Mouse (Mus musculus): ENCODE results near the gene Pacsin1. TPM values are rescaled to one million over a fixed set of nuclear protein-coding genes. Genes with fewer than 3 reads are reported as not detected.

Pacsin1 gene
- polyA plus RNA-seq, 1 experiment from 2014 or later: 4.7 TPM

DNA sequence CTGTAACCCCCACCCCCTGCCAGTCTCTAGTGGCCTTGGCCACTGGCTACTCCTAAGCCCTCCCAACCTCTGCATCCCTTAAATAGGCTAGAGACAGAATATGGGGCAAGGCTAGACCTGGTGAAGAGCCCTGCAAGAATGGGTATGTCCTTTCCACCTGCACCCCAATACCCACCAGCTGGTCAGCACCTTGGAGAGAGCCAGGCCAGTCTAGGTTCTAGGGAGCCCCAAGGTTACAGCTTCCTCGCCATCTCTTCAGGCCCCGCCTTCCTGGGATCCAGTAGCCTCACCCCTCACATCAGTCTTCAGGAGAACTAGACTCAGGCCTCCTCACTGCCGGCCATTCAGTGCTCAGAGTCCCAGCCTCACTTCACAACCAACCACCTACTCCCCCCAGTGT lies 69.0 kb downstream of the Pacsin1 start:
- Histone ChIP-seq H3K4me1 (ENCODE audit: control insufficient read depth, insufficient read depth, low read length) (peaks cover 7% of the 10 kb centered on the region), H3K9ac (replicated peaks; ENCODE audit: low read length) (no peak overlapping the region), H3K4me3 (ENCODE audit: low read depth, low read length) (no peak overlapping the region), H3K36me3 (replicated peaks; ENCODE audit: control insufficient read depth, insufficient read depth, low read depth, low read length) (no peaks in the 10 kb centered on the region), H3K9me3 (replicated peaks; ENCODE audit: control insufficient read depth, low read length) (no peaks in the 10 kb centered on the region), H3K27ac (replicated peaks; ENCODE audit: low read depth, low read length) (no peak overlapping the region), H3K4me2 (ENCODE audit: low read depth, low read length) (no peak overlapping the region), H3K27me3 (ENCODE audit: control insufficient read depth, insufficient read depth, low read length) (no peaks in the 10 kb centered on the region)
- ATAC-seq (replicated peaks; ENCODE audit: insufficient number of reproducible peaks, low FRiP score, low TSS enrichment, low read depth): no peak
- DNase-seq (ENCODE audit: low spot score): no peak
- WGBS: 14% methylated on average over 3 of the region's 3 CpGs

DNA sequence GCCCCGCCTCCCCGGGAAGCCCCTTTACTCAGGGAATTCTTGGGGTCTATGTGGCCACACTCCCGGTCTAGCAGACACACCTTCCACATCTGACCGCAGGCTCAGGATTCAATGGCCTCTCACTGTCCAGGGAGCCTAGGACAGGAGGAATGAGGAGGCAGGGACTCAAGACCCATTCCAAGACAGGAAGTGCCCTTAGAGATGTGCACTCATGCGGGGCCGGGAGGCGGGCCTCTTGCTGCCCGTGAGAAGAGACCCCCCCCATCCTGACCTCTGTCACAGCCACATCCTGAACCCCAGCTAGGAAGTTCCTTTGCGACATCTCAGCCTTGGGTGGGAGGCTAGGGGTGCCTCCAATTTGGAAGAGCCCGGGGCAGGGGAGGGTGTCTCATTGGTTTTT lies 69.7 kb downstream of the Pacsin1 start:
- Histone ChIP-seq H3K9me3 (replicated peaks; ENCODE audit: control insufficient read depth, low read length) (no peaks in the 10 kb centered on the region), H3K9ac (replicated peaks; ENCODE audit: low read length) (no peak overlapping the region), H3K4me3 (ENCODE audit: low read depth, low read length) (no peak overlapping the region), H3K27me3 (ENCODE audit: control insufficient read depth, insufficient read depth, low read length) (no peaks in the 10 kb centered on the region), H3K27ac (replicated peaks; ENCODE audit: low read depth, low read length) (no peak overlapping the region), H3K36me3 (replicated peaks; ENCODE audit: control insufficient read depth, insufficient read depth, low read depth, low read length) (no peaks in the 10 kb centered on the region), H3K4me1 (ENCODE audit: control insufficient read depth, insufficient read depth, low read length) (peaks cover 7% of the 10 kb centered on the region), H3K4me2 (ENCODE audit: low read depth, low read length) (no peak overlapping the region)
- DNase-seq (ENCODE audit: low spot score): no peak
- WGBS: 28% methylated on average over 10 of the region's 10 CpGs
- ATAC-seq (replicated peaks; ENCODE audit: insufficient number of reproducible peaks, low FRiP score, low TSS enrichment, low read depth): 0 out of 2 replicates have a peak, but pooled peaks have one; percentile 36

DNA sequence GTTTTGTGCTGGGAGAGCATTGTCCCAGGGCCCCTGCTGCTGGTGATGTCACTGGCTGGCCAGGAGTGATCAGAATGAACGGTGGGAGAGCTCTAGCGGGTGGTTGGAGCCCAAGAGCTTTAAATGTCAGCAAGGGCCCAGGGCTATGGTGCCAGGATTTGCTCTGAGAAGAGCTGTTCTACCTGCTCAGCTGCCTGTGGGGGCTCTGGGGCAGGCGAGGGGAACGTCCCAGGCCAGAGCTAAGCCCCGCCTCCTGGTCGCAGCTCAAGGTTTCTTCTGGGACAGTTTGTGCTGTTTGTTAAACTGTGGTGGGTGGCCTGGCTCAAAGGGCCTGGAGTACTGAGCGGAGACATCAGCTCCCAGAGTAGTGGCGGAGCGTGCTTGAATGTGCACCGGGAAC lies 70.1 kb downstream of the Pacsin1 start:
- Histone ChIP-seq H3K4me1 (ENCODE audit: control insufficient read depth, insufficient read depth, low read length) (peaks cover 7% of the 10 kb centered on the region), H3K4me3 (ENCODE audit: low read depth, low read length) (no peak overlapping the region), H3K9ac (replicated peaks; ENCODE audit: low read length) (no peak overlapping the region; the same call in 1 of the 2 replicates), H3K27ac (replicated peaks; ENCODE audit: low read depth, low read length) (no peak overlapping the region), H3K9me3 (replicated peaks; ENCODE audit: control insufficient read depth, low read length) (no peaks in the 10 kb centered on the region), H3K27me3 (ENCODE audit: control insufficient read depth, insufficient read depth, low read length) (no peaks in the 10 kb centered on the region), H3K36me3 (replicated peaks; ENCODE audit: control insufficient read depth, insufficient read depth, low read depth, low read length) (no peaks in the 10 kb centered on the region), H3K4me2 (ENCODE audit: low read depth, low read length) (0 out of 2 replicates have a peak overlapping the region, but pooled peaks have one; percentile 7)
- 11% methylated on average over 10 of the region's 10 CpGs for WGBS
- no peak for ATAC-seq (replicated peaks; ENCODE audit: insufficient number of reproducible peaks, low FRiP score, low TSS enrichment, low read depth)
- no peak for DNase-seq (ENCODE audit: low spot score)

DNA sequence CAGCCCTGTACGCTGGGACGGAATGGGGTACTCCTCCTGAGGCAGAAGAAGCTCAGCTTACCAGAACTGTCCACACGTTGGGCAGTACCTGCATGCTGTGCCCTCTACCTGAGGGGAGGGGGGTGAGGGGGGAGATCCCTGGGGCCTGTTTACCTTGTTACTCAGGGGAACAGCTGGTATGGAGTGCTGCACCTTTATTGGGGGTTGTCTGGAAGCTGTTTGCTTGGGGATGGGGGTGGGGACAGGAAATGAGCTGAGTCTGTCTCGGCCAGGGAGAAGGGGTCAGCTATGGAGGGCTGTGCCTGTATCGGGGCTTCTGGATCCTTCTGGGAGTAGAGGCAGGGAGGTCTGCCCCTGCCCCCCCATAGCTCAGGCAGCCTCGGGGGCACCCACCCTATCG lies 71.2 kb downstream of the Pacsin1 start:
- Histone ChIP-seq H3K4me1 (ENCODE audit: control insufficient read depth, insufficient read depth, low read length) (peaks cover 7% of the 10 kb centered on the region), H3K4me2 (ENCODE audit: low read depth, low read length) (no peak overlapping the region), H3K9ac (replicated peaks; ENCODE audit: low read length) (no peak overlapping the region; the same call in 1 of the 2 replicates), H3K4me3 (ENCODE audit: low read depth, low read length) (no peak overlapping the region), H3K27me3 (ENCODE audit: control insufficient read depth, insufficient read depth, low read length) (no peaks in the 10 kb centered on the region), H3K9me3 (replicated peaks; ENCODE audit: control insufficient read depth, low read length) (no peaks in the 10 kb centered on the region), H3K36me3 (replicated peaks; ENCODE audit: control insufficient read depth, insufficient read depth, low read depth, low read length) (no peaks in the 10 kb centered on the region), H3K27ac (replicated peaks; ENCODE audit: low read depth, low read length) (no peak overlapping the region)
- WGBS: 27% methylated on average over 7 of the region's 7 CpGs
- no peak for DNase-seq (ENCODE audit: low spot score)
- no peak for ATAC-seq (replicated peaks; ENCODE audit: insufficient number of reproducible peaks, low FRiP score, low TSS enrichment, low read depth)

DNA sequence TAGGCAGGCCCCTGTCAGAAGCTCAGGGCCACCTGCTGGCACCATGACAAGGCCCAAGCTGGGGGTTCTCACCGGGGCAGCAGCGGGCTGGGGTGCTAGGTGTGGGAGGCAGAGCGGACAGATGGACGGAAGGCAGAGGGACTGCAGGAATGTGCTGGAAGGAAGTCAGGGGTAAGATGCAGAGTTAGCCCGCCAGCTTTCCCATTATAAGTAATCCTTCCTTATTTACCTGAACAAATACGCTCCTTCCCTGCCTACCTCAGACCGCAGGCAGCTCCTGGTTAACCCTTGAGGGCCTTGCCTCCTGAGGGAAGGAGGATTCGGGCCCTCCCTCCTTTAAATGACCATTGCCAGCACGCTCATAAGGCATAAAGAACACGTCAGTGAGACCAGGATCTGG lies 73.5 kb downstream of the Pacsin1 start, which contains the start of gene Spdef:
Spdef (minus strand) TSS at position 186 of the 400 bp plus-strand sequence.
- DNase-seq (ENCODE audit: low spot score): no peak
- no peaks in the 10 kb centered on the region for H3K27me3 ChIP-seq (ENCODE audit: control insufficient read depth, insufficient read depth, low read length)
- H3K9ac ChIP-seq (replicated peaks; ENCODE audit: low read length): no peak within 1 kb of the TSS
- no peak within 1 kb of the TSS for H3K4me3 ChIP-seq (ENCODE audit: low read depth, low read length)
- peaks cover 7% of the 10 kb centered on the region for H3K4me1 ChIP-seq (ENCODE audit: control insufficient read depth, insufficient read depth, low read length)
- WGBS: 71% methylated on average over 10 of the region's 10 CpGs
- H3K36me3 ChIP-seq (replicated peaks; ENCODE audit: control insufficient read depth, insufficient read depth, low read depth, low read length): no peaks in the 10 kb centered on the region
- no peak within 1 kb of the TSS for H3K4me2 ChIP-seq (ENCODE audit: low read depth, low read length)
- H3K9me3 ChIP-seq (replicated peaks; ENCODE audit: control insufficient read depth, low read length): no peaks in the 10 kb centered on the region
- no peak within 1 kb of the TSS for H3K27ac ChIP-seq (replicated peaks; ENCODE audit: low read depth, low read length)
- no peak for ATAC-seq (replicated peaks; ENCODE audit: insufficient number of reproducible peaks, low FRiP score, low TSS enrichment, low read depth)

DNA sequence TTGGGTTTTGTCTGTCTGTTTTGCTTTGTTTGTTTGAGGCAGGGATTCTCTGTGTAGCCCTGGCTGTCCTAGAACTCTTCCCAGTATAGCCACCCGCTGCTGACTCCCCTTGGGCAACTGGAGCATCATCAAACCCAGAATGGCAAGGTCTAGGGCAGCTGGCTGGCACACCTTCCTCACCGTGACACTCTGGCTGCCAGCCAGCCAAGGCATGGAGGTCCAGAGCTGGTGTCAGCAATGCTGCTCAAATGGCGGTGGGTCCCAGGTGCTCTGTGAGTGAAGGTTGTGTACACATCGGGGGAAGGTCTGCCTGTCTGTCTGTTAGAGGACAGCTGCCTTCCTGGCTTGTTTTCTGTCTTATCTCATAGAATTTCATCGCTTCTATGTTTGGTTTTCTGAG lies 76.8 kb downstream of the Pacsin1 start:
- no peak for DNase-seq (ENCODE audit: low spot score)
- Histone ChIP-seq H3K4me3 (ENCODE audit: low read depth, low read length) (no peak overlapping the region), H3K4me2 (ENCODE audit: low read depth, low read length) (no peak overlapping the region), H3K27ac (replicated peaks; ENCODE audit: low read depth, low read length) (no peak overlapping the region), H3K9ac (replicated peaks; ENCODE audit: low read length) (no peak overlapping the region), H3K9me3 (replicated peaks; ENCODE audit: control insufficient read depth, low read length) (no peaks in the 10 kb centered on the region), H3K27me3 (ENCODE audit: control insufficient read depth, insufficient read depth, low read length) (no peaks in the 10 kb centered on the region), H3K36me3 (replicated peaks; ENCODE audit: control insufficient read depth, insufficient read depth, low read depth, low read length) (no peaks in the 10 kb centered on the region), H3K4me1 (ENCODE audit: control insufficient read depth, insufficient read depth, low read length) (no peaks in the 10 kb centered on the region)
- no peak for ATAC-seq (replicated peaks; ENCODE audit: insufficient number of reproducible peaks, low FRiP score, low TSS enrichment, low read depth)
- WGBS: 88% methylated on average over 5 of the region's 5 CpGs

DNA sequence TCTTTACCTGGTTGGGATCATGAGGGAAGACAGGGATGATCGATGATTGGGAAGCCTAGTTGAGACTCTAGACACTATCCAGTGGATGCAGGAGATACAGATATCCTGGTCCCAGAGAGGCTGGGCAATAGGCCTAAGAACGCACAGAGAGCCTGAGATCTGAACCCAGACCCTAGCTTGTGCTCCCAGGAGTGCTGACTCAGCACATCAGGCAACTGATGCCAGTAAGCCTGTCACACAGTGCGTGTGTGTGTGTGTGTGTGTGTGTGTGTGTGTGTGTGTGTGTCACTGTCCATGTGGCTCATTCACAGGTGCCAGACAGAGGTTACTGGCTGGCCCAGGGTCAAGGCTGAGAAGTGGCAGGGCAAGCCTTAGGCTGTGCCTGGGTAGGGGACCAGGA lies 77.4 kb downstream of the Pacsin1 start:
- Histone ChIP-seq H3K27me3 (ENCODE audit: control insufficient read depth, insufficient read depth, low read length) (no peaks in the 10 kb centered on the region), H3K36me3 (replicated peaks; ENCODE audit: control insufficient read depth, insufficient read depth, low read depth, low read length) (no peaks in the 10 kb centered on the region), H3K9ac (replicated peaks; ENCODE audit: low read length) (no peak overlapping the region), H3K4me1 (ENCODE audit: control insufficient read depth, insufficient read depth, low read length) (no peaks in the 10 kb centered on the region), H3K4me2 (ENCODE audit: low read depth, low read length) (no peak overlapping the region), H3K27ac (replicated peaks; ENCODE audit: low read depth, low read length) (no peak overlapping the region), H3K4me3 (ENCODE audit: low read depth, low read length) (no peak overlapping the region), H3K9me3 (replicated peaks; ENCODE audit: control insufficient read depth, low read length) (no peaks in the 10 kb centered on the region)
- no peak for ATAC-seq (replicated peaks; ENCODE audit: insufficient number of reproducible peaks, low FRiP score, low TSS enrichment, low read depth)
- 93% methylated on average over 3 of the region's 3 CpGs for WGBS
- DNase-seq (ENCODE audit: low spot score): no peak

DNA sequence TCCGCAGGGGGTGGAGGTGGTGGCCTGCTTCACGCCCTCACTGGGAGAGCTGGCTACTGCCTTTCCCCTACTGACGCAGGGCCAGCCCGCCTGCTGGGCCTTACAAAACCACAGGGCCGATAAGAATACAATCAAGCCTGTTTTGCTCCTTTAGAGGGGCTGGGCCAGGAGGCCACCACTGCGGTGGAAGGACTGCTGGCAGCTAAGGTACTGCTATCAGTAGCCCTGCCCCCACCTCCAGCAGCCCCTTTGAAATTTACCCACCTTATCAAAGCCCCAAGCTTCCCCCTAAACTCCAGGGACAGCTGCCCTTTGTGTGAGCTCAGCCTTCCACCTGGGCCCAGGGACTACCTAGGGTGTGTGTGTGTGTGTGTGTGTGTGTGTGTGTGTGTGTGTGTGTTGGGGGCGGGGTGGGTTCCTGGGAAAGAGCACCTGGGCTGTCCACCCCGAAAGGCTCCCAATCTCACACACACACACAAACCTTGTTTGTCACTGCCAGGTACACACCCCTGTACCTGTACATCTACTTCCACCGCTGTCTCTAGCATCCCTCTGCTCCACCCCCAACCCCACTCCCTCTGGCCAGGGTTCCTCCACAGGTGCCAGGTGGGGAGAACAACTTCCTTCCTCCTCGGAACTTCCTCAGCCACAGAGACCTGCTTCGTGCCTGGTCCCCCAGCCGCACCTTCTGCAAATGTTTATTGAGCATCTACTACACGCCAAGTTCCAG lies 79.2 kb downstream of the Pacsin1 start:
- H3K4me2 ChIP-seq (ENCODE audit: low read depth, low read length): no peak overlapping the region
- no peak overlapping the region for H3K4me3 ChIP-seq (ENCODE audit: low read depth, low read length)
- no peaks in the 10 kb centered on the region for H3K4me1 ChIP-seq (ENCODE audit: control insufficient read depth, insufficient read depth, low read length)
- H3K27me3 ChIP-seq (ENCODE audit: control insufficient read depth, insufficient read depth, low read length): no peaks in the 10 kb centered on the region
- DNase-seq (ENCODE audit: low spot score) (no peak), ATAC-seq (replicated peaks; ENCODE audit: insufficient number of reproducible peaks, low FRiP score, low TSS enrichment, low read depth) (no peak)
- H3K9ac ChIP-seq (replicated peaks; ENCODE audit: low read length): no peak overlapping the region
- no peaks in the 10 kb centered on the region for H3K36me3 ChIP-seq (replicated peaks; ENCODE audit: control insufficient read depth, insufficient read depth, low read depth, low read length)
- no peaks in the 10 kb centered on the region for H3K9me3 ChIP-seq (replicated peaks; ENCODE audit: control insufficient read depth, low read length)
- 16% methylated on average over 13 of the region's 13 CpGs for WGBS
- no peak overlapping the region for H3K27ac ChIP-seq (replicated peaks; ENCODE audit: low read depth, low read length)
